Mouse (Mus musculus) monocyte, adult 2 months (primary cell): Measurements from ENCODE around the gene Ift74.
"Not testable (repeated sequence)": the region's sequence is repeated elsewhere in the genome, so short reads cannot be mapped to it uniquely, and the experiment has no call there.

Source experiments
- DNase-seq, 2 experiments: peaks; one replicate each; pipeline ENCODE4 v3.0.0; 2022; ENCODE audit warnings: low spot score in 2 of 2, low read depth in 1 of 2

The Ift74 gene

DNA sequence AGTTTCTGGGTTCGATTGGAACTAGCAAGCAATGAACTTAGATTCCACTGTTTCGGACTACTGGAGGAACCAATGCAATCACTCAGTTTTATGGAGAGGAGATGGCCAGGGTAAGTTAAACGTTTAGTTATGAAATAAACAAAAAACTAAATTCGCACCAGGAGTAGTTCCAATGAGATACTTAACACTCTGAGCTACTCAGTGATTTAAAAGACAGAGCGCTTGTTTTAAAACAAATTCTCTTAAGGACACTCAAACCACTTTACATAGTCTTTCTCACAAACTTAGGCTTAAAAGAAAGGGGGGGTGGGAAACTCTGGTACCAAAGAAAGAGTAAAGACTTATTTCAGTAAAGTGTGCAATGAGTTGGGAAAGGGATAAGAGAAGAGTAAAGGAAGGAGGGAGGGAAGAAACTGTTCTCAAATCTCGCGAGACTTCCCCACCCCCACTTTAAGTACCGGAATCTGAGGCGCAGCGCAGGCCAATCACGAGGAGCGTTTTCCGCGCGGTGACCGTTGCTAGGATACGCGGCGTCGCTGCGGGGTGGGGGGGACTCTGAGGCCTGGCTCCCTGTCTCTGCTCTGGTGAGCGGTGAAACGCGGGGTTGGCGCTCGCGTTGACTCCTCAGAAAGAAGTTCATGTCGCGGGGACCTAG lies at the start of gene Ift74:
TSS of gene Ift74 (plus strand) at position 520 of the 655 bp plus-strand sequence.
- DNase-seq = peak; percentile 69 to 70

DNA sequence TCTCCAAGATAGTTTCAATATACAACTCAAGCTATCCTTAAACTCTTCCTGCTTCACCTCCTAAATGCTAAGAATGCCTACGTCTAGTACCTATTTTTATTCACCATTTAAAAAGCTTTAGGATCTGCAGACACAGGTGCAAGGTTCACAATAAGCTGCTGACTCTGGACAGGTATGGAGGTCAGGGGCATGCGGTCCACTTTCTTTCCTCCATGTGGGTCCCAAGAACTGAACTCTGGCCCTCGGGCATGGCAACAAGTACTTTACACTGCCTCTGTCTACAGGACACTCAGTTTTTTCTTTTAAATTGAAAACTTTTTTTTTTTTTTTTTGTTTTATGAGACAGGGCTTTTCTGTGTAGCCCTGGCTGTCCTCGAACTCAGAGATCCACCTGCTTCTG lies 41.6 kb upstream of the Ift74 start:
- no peak for DNase-seq

DNA sequence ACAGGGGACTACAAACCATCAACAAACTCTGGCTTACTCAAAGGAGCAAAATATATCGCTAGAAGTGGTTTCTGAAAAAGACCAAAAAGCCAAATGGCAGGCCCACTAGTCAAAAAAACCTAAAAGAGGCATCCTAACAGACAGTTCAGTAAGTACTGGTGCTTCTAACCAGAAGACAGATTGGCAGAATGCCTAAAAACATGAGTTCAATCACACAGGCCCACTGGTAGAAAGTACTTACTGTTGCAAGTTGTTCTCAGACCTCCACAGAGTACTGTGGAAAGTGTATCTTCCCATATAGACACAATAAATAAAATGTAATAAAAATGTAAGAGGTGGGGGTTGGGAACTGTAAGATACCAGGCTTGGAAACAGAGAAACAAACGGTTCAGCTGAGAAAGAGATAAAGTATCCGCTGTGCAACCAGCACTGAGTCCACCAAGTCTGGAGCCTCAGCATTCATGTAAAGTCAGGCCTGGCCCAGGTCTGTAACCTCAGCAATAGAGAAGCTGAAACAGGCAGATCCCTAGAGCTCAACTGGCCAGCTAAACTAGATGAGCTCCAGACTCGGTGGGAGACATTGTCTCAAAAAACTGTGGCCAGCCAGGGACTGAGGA lies 22.4 kb upstream of the Ift74 start:
- no peak for DNase-seq

DNA sequence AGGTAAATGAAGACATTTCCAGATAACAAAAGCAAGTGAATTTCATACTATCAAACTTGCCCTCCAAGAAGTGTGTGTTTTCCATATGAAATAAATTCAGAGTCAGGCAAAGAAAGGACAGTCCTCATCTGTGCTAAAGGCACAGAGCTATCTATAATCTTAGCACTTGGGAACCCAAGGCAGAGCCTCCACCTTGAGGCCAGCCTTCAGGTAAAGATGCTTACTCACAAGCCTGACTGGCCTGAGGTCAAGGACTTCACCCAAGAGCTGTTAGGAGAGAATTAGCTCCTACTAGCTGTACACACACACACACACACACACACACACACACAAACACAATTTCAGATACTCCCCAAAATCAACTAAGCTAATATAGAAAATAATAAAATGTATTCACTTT lies 21.6 kb upstream of the Ift74 start:
- DNase-seq = no peak

DNA sequence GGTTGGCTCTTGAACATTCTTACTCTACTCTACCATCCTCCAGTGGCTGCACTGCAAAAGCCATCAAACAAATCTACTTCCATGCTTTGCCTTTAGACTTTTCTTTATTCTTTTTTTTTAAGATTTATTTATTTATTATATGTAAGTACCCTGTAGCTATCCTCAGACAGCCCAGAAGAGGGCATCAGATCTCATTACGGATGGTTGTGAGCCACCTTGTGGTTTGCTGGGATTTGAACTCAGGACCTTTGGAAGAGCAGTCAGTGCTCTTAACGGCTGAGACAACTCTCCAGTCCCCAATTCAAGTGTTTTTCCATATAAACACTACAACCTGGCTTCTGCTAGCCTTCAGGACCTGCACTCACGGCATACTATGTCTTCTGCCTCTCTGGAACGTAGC lies 12.9 kb upstream of the Ift74 start:
- no peak for DNase-seq

DNA sequence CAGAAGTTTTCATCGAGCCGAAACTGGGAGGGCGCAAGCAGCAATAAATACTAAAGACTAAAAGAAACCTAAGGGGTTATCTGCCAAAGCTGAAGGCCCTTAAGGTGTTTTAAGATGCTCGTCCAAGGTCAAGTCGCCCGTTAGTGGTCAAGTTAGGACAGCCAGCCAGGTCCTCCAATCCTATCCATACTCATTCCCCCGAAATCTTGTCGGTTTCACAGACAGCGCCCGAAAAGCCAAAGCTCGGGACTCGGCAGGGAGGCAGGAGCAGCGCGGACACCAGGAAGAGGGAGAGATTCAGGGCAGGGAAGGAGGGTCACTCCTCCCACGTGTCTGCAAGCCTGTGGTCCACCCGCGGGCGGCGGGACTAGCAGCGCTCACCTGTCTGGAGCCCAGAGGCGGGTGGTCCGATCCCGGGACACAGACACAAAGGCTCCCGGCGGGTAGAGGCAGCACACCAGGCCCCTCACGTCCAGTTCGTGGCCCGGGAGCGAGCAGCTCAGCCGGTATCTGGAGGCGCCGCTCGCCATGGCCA lies 11.7 kb upstream of the Ift74 start:
- DNase-seq = no peak

DNA sequence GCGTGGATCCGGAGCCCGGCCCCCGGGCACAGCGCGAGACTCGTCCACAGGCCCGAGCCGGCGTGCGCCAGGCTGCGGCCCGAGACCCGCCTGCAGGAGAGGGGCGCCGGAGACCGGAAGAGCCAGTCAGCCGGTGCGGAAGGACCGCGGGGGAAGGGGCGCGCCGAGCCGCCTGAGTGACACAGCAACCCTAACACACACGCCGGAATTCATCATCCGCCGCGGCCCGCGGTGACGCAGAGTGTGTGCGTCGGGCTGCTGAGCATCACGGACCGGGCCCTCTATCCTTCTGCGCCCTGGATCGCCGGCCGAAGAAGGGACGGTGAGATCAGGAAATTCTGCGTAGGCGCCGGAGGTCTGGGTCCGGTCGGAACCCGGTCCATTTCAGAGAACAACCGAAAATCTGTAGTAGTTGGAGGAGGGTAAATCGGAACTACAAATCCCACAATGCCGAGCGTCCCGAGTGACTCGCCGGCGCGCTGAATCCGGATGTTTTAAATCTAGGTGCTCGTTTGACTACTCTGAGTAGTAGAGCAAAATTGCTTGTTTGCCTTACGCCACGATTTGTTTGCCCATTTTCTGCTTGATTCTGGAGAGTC lies 11.2 kb upstream of the Ift74 start, which contains the start of gene Plaa:
TSS of gene Plaa (minus strand) at position 214 of the 599 bp plus-strand sequence.
- peak; percentile 69 to 85 for DNase-seq

DNA sequence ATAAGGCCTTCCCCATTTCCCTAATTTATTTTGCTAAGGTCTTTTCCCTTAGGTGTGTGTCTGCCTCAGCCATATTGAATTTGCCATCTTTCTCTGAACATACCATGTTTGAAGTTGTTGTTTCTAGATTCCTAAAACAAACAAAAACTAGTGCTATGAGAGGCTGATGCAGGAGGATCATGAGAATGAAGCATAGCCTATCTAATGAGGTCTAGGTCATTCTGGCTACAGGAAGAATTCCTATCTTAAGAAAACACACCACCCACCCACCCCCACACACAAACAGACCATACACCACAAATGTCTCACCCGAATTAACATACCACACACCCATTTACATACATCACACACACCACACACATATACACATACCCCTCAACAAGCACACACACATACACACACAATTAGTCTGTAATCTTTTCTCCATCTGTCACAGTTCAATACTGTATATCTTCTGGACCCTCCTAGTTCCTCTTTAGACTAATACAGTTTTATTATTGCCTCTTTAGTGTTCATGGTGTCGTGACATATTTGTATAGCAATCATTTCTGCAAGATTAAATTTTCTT lies 9.8 kb upstream of the Ift74 start:
- no peak for DNase-seq

DNA sequence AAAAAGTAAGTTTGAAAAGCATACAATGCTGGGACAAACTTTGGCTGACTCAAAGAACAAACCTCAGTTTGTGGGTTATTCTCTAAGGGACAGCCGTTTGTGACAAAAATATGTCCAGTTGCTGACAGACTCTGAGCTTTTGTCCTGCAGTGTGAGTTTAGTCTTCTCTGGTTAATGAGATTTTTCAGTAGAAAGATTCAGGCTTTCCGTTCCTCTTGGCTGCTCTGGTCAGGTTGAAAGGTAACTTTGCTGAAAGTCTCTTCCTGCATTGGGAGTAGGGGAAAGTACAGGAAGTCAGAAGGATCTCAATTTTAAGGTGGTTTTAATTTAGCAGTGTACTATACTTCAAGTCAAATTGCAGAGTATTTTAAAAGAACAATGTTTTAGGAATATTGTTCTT lies 8.7 kb upstream of the Ift74 start:
- no peak for DNase-seq

DNA sequence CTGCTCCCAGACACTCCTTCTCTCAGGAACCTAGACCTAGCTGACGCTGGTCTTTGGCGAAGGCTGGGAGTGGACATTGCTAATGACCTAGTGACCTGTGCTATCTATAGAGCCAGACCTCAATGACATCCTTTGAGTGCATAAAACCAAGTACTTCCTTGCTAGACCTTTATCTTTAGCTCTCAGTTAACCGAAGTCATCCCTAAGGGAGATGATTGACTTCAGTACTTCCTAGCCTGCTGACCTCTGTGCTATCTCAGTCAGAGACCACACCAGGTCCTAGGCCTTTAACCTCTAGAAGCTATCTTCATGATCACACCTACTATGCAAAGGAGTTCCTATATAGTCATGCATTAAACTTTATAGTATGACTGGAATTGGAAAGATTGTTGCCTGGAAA lies 4.0 kb upstream of the Ift74 start:
- DNase-seq = no peak

DNA sequence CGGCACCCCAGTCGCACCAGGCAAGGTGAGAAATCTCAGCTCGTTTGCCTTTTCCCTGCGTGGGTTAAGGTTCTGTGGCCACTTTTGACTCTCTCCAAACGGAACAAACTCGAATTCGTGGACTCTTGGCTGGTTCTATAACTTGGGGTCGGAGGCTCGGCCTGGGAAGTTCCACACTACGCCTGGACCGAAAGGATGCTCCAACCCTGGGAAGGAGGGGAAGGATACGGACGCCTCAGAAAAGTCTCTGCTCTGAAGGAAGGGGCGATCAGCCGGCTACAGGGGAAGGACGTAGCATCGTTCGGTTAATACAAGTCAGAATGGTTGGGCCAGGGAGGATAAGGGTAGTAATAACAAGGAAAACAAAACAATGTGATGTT lies 326 bp downstream of the Ift74 start:
- DNase-seq = no peak

DNA sequence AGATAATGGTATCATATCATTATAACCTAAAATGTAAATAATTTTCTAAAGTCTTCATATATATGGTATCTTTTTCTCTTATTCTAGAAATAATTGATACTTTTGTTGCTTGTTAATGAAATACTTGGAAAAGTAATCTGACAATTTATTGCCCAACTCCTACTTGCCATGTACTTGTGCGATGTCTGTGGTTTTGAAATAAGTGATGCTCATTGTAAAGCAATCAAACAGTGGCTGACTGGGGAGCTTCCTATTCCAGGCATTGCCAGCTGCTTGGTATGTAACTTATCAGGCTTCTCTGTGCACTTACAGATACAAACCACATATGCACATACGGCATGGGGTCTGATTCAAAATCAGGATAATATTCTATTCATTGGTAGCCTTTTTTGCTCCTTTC lies 5.8 kb downstream of the Ift74 start:
- DNase-seq = no peak

DNA sequence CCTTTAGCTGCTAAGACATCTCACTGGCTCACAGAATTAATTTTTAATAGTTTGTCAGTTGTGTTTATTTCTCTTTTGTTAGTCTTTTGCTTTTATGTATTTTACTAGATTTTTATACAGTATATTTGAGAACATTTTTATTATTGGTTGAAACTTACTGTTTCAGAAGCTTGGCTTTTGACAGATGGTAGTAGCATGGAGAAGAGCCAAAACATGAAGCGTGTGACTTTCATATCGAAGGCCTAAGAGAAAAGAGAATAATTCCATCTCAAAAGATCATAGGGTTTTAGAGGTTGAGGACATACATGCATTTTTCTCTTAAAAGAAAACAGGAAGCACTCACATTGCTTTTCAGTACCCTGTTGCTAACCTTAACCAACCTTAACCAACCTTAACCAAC lies 28.9 kb downstream of the Ift74 start:
- DNase-seq = no peak

DNA sequence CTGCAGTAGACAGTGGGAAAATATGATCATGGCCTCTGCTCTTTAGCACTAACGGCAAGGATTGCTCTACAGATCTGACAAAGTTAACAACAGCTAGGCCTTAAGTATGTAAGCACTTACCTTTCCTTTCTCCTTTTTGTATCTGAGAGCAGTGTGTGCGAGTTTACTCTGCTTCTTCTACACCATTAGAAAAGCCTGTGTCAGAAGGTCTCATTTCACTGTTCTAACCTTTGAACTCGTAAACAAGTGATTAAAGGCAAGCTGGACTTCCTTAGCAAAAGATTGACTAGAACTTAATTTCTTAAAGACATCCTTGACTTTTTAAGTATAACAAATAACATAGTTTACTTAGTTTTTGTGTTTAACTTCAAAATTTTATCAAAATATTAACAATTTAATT lies 35.6 kb downstream of the Ift74 start, which contains the start of gene Lrrc19:
TSS of gene Lrrc19 (minus strand) at position 225 of the 400 bp plus-strand sequence.
- DNase-seq = no peak

DNA sequence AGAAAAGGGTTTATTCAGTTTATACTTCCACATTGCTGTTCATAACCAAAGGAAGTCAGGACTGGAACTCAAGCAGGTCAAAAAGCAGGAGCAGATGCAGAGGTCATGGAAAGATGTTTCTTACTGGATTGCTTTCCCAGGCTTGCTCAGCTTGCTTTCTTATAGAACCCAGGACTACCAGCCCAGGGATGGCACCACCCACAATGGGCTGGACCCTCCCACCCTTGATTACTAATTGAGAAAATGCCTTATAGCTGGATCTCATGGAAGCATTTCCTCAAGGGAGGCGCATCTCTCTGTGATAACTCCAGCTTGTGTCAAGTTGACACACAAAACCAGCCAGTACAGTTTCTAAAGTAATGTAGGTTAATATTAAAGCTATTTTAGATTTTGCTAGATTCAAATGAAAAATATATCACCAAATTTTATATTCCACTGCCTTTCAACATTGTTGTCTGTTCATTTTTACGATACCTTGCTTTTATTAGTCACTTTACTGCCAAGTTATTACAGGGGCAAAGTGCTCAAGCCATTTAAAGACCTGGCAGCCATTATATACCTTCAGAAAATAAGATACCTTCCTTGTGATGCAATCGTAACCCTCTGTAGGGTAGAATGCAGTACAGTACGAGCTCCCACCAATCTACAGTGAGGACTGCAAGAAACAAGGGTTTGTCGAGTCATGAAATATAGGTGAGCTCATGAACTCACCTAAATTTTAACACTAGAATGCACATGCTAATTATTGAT lies 36.3 kb downstream of the Ift74 start:
- not testable (repeated sequence) for DNase-seq

DNA sequence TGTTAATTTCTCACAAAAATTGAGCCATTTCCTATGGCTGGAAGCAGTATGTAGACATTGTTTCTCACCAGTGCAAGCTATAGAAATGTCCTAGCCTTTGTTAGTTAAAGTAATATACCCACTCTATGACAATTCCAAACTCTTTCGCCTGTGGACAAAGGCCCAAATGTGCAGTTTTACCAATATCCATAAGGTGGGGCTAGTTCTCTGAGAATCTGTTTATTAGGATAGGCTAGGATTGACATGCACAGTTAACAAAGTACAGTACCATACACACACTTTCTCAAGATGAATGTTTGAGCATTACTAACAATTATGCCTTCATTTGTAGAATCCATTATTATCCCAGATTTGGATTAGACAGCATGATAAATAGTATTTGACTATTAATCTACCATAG lies 55.4 kb downstream of the Ift74 start:
- no peak for DNase-seq

DNA sequence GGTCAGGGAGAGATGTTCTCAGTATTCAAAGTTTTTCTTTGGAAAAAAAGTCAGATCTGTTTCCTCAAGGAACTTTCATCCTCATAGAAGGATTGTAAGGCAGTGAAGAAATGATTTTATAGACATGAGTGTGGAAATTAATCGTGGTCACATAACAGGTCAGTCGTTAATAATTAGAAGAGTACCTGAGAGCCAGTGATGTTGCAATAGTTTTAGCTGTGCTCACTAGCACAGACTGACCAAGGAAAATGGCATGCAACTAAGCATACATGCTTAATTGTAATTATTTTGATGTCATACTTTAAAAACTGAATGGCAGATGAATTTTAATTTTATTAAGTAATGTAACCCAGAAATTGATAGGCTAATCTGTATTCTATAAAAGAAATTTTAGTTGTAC lies 66.4 kb downstream of the Ift74 start:
- no peak for DNase-seq

DNA sequence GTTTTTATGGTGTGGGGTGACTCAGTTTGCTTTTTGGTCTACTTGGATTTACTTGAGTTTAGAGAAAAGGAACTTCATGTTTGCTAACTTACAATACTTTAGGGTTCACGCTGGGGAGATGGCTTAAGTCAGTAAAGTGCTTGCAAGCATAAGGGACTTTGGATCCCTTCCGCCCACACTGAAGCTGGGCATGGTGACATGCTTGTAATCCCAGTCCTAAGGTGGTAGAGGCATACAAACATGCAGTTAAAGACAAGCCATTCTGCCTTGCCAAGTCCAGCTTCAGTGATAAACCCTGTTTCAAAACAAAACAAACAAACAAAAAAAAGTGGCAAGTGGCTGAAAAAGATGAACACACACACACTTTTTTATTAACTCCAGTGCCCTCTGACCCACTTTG lies 66.9 kb downstream of the Ift74 start:
- DNase-seq = no peak

DNA sequence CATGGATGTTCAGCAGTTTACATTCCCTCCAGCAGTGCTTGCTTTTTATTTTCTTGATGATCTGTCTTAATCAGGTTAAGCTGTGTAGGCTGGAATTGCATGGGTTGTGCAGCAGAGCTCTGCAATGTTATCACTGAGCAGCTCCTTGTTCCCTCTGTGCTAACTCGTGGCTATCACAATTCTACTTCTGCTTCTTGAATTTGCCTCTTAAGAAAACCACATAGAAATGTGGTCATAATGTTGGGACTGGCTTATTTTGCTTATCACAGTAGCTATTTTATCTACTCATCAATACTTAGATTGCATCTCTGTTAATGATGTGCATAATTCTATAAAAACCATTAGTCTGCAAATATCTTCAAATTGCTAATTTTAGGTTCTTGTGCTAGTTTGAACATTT lies 67.7 kb downstream of the Ift74 start:
- no peak for DNase-seq

DNA sequence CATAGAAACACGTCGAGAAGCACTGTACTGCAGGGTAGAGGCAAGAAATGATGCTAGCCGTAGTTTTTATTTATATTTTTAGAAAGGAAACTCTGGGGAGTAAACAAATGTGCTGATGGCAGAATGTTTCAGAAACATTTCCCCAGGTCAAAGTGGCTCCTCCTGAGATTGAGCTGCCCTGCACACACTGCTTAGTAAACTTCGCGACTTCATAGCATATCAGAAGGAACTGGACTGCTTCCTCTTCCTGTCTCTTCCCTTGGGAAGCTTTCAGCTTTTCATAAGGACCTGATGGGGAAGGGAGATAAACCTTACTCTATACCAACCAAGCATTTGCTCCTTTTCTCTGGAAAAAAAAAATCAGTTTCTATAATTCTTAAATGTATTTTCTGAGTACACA lies 69.0 kb downstream of the Ift74 start:
- DNase-seq = no peak

DNA sequence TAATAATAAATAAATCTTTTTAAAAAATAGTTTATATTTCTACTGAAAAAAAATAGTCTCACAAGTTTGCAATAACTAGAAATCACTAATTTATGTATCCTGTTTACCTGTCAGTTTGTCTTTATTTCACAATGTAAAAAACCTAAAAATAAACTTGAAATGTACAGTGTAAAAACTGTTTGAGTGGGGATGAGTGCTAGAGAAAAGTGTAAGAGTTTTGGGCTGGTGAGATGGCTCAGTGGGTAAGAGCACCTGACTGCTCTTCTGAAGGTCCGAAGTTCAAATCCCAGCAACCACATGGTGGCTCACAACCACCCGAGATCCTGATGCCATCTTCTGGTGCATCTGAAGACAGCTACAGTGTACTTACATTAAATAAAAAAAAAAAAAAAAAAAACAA lies 75.5 kb downstream of the Ift74 start:
- DNase-seq = not testable (repeated sequence)
